Mouse (Mus musculus) common myeloid progenitor, adult 5-6 weeks (primary cell): ENCODE results near the gene Trib2. TPM values are rescaled to one million over a fixed set of nuclear protein-coding genes. Genes with fewer than 3 reads are reported as not detected.

ENCODE experiments used
- ATAC-seq: replicated peaks from 2 replicates; pipeline ENCODE4 v1.8.0; 2016; ENCODE audit warnings: low read depth, mild to moderate bottlenecking, moderate TSS enrichment, inconsistent platforms; ENCODE audit not compliant: poor library complexity, severe bottlenecking
- total RNA-seq: library from RNA; stranded (forward); fragments of 200-1000, 187-1606 nt; gene quantifications from 2 replicates; pipeline ENCODE4 v1.2.3, GENCODE M21; 2017

Gene Trib2
- total RNA-seq, 1 experiment from 2014 or later, result 17.9 TPM

- ATAC-seq, result no peak
These were observed 2.3 kb downstream of the Trib2 start for GRCm38 (mm10) chr12:15814249-15815081.

GRCm38 (mm10) chr12:15813819-15814165 is 2.9 kb downstream of the Trib2 start:
- no peak for ATAC-seq

GRCm38 (mm10) chr12:15813133-15813818 is 3.4 kb downstream of the Trib2 start:
- no peak for ATAC-seq

GRCm38 (mm10) chr12:15812139-15812962 is 4.4 kb downstream of the Trib2 start:
- no peak for ATAC-seq

- no peak for ATAC-seq
These were observed 5.0 kb downstream of the Trib2 start for GRCm38 (mm10) chr12:15811682-15812081.

GRCm38 (mm10) chr12:15810926-15811325 is 5.8 kb downstream of the Trib2 start:
- no peak for ATAC-seq

- ATAC-seq, result no peak
These were observed 7.1 kb downstream of the Trib2 start for GRCm38 (mm10) chr12:15809657-15810056.

- ATAC-seq, result no peak
These were observed 7.5 kb downstream of the Trib2 start for GRCm38 (mm10) chr12:15809249-15809648.

GRCm38 (mm10) chr12:15808186-15808800 is 8.4 kb downstream of the Trib2 start:
- no peak for ATAC-seq

GRCm38 (mm10) chr12:15804931-15805331 is 11.8 kb downstream of the Trib2 start:
- ATAC-seq, result no peak

GRCm38 (mm10) chr12:15803936-15804438 is 12.7 kb downstream of the Trib2 start:
- ATAC-seq, result no peak

- ATAC-seq, result no peak
These were observed 15.2 kb downstream of the Trib2 start for GRCm38 (mm10) chr12:15801571-15801930.

GRCm38 (mm10) chr12:15800914-15801570 is 15.7 kb downstream of the Trib2 start:
- peak; percentile 51 for ATAC-seq

- ATAC-seq, result no peak
These were observed 16.4 kb downstream of the Trib2 start for GRCm38 (mm10) chr12:15800196-15800913.

- ATAC-seq, result no peak
These were observed 18.7 kb downstream of the Trib2 start for GRCm38 (mm10) chr12:15798019-15798418.

GRCm38 (mm10) chr12:15795886-15796285 is 20.8 kb downstream of the Trib2 start:
- ATAC-seq, result no peak

GRCm38 (mm10) chr12:15793336-15793735 is 23.4 kb downstream of the Trib2 start:
- no peak for ATAC-seq

- ATAC-seq, result no peak
These were observed 26.5 kb downstream of the Trib2 start for GRCm38 (mm10) chr12:15790181-15790580.

- no peak for ATAC-seq
These were observed 39.7 kb downstream of the Trib2 start for GRCm38 (mm10) chr12:15777047-15777446.
